Mouse (Mus musculus) heart, adult 18-20 months (tissue): ENCODE results near the gene Pcmt1. TPM values are rescaled to one million over a fixed set of nuclear protein-coding genes. Genes with fewer than 3 reads are reported as not detected.
"Not testable (repeated sequence)": the region's sequence is repeated elsewhere in the genome, so short reads cannot be mapped to it uniquely, and the experiment has no call there.

Experiments used
- DNase-seq, 2 experiments: peaks; one replicate each; pipeline ENCODE4 v3.0.0; 2021 to 2022; ENCODE audit warnings: mixed read lengths in 1 of 2
- total RNA-seq, 2 experiments: library from RNA; stranded (reverse); gene quantifications; 2 replicates each; pipeline ENCODE4 v1.2.3; 2021

Pcmt1 gene
- total RNA-seq, 2 experiments from 2014 or later: 95.5 to 103 TPM

GRCm38 (mm10) chr10:7649059-7649458, 31.9 kb downstream of the Pcmt1 start:
- DNase-seq: no peak

- no peak for DNase-seq
Measured at GRCm38 (mm10) chr10:7645911-7646310, 35.0 kb downstream of the Pcmt1 start.

GRCm38 (mm10) chr10:7640366-7640765, 40.6 kb downstream of the Pcmt1 start:
- no peak for DNase-seq

- peak in 1 of 2 experiments; percentile 9 for DNase-seq
Measured at GRCm38 (mm10) chr10:7630951-7631720, 49.8 kb downstream of the Pcmt1 start.

- DNase-seq: no peak
Measured at GRCm38 (mm10) chr10:7630286-7630685, 50.6 kb downstream of the Pcmt1 start.

GRCm38 (mm10) chr10:7629092-7629491, 51.8 kb downstream of the Pcmt1 start:
- DNase-seq: peak; percentile 27 to 33

- DNase-seq: no peak
Measured at GRCm38 (mm10) chr10:7623861-7624518, 56.9 kb downstream of the Pcmt1 start.

- DNase-seq: peak; percentile 42 to 54
Measured at GRCm38 (mm10) chr10:7622378-7622777, 58.6 kb downstream of the Pcmt1 start.

- DNase-seq: no peak
Measured at GRCm38 (mm10) chr10:7620723-7621122, 60.2 kb downstream of the Pcmt1 start.

- DNase-seq: no peak
Measured at GRCm38 (mm10) chr10:7619821-7620241, 61.1 kb downstream of the Pcmt1 start.

- DNase-seq: not testable (repeated sequence)
Measured at GRCm38 (mm10) chr10:7617556-7617955, 63.4 kb downstream of the Pcmt1 start.

- DNase-seq: not testable (repeated sequence)
Measured at GRCm38 (mm10) chr10:7617146-7617545, 63.8 kb downstream of the Pcmt1 start.

- no peak for DNase-seq
Measured at GRCm38 (mm10) chr10:7614834-7615233, 66.1 kb downstream of the Pcmt1 start.

- not testable (repeated sequence) for DNase-seq
Measured at GRCm38 (mm10) chr10:7612210-7612609, 68.7 kb downstream of the Pcmt1 start.

GRCm38 (mm10) chr10:7611647-7612046, 69.3 kb downstream of the Pcmt1 start:
- no peak for DNase-seq

GRCm38 (mm10) chr10:7608611-7609010, 72.3 kb downstream of the Pcmt1 start:
- DNase-seq: no peak

GRCm38 (mm10) chr10:7606437-7606836, 74.5 kb downstream of the Pcmt1 start:
- DNase-seq: no peak

- DNase-seq: no peak
Measured at GRCm38 (mm10) chr10:7605168-7605567, 75.8 kb downstream of the Pcmt1 start.

GRCm38 (mm10) chr10:7600647-7601046, 80.3 kb downstream of the Pcmt1 start:
- peak; percentile 63 to 91 for DNase-seq

GRCm38 (mm10) chr10:7598177-7598576, 82.8 kb downstream of the Pcmt1 start:
- no peak for DNase-seq

GRCm38 (mm10) chr10:7596251-7596650, 84.7 kb downstream of the Pcmt1 start:
- DNase-seq: no peak

- no peak for DNase-seq
Measured at GRCm38 (mm10) chr10:7594797-7595196, 86.1 kb downstream of the Pcmt1 start.

GRCm38 (mm10) chr10:7590792-7591191, 90.1 kb downstream of the Pcmt1 start:
- DNase-seq: no peak
